Mouse (Mus musculus) spleen, adult 2 months (tissue): ENCODE measurements around the gene Hddc2. TPM values are rescaled to one million over a fixed set of nuclear protein-coding genes. Genes with fewer than 3 reads are reported as not detected.
"Not testable (repeated sequence)": the region's sequence is repeated elsewhere in the genome, so short reads cannot be mapped to it uniquely, and the experiment has no call there.

Source experiments
- DNase-seq, 2 experiments: peaks; one replicate each; pipeline versions ENCODE4 v3.0.0 to v3.0.0-alpha.2; 2012 to 2021; ENCODE audit warnings: low spot score in 2 of 2, low read depth in 1 of 2
- H3K27ac ChIP-seq: fragments of 200-500 bp; 2 replicates; pipeline ENCODE4 v1.5.1; 2012; ENCODE audit warnings: low read length, inconsistent platforms; ENCODE audit not compliant: insufficient read depth
- H3K27me3 ChIP-seq: fragments of 200-500 bp; 2 replicates; pipeline ENCODE4 v1.6.1; 2012; ENCODE audit warnings: mild to moderate bottlenecking, moderate library complexity, low read length, inconsistent platforms; ENCODE audit not compliant: control insufficient read depth, insufficient read depth
- H3K36me3 ChIP-seq: fragments of 200-500 bp; 2 replicates; pipeline ENCODE4 v1.6.1; 2012; ENCODE audit warnings: mild to moderate bottlenecking, low read length, inconsistent platforms; ENCODE audit not compliant: control insufficient read depth, insufficient read depth
- H3K4me1 ChIP-seq: fragments of 200-500 bp; 2 replicates; pipeline ENCODE4 v1.6.1; 2011; ENCODE audit warnings: inconsistent platforms; ENCODE audit not compliant: control insufficient read depth, insufficient read depth, insufficient read length
- H3K4me3 ChIP-seq: fragments of 200-500 bp; 2 replicates; pipeline ENCODE4 v1.5.1; 2011; ENCODE audit warnings: mild to moderate bottlenecking, inconsistent platforms; ENCODE audit not compliant: insufficient read depth, insufficient read length; ENCODE audit errors: extremely low read depth
- CTCF ChIP-seq: fragments of 200-500 bp; IDR thresholded peaks from 2 replicates; pipeline ENCODE4 v1.5.1; 2011; ENCODE audit warnings: mild to moderate bottlenecking, inconsistent platforms; ENCODE audit not compliant: insufficient read depth, insufficient read length, insufficient replicate concordance; ENCODE audit errors: extremely low read depth
- POLR2A ChIP-seq: fragments of 200-500 bp; IDR thresholded peaks from 2 replicates; pipeline ENCODE4 v1.6.1; 2011; ENCODE audit warnings: low read depth, low read length, inconsistent platforms
- WGBS: fragments of 180-500 bp; shearing (Covaris S2); methylation state at CpG from one replicate; pipeline ENCODE4 v1.1.7; 2018; 5-methylcytosine and 5-hydroxymethylcytosine counted together
- polyA plus RNA-seq: library from polyadenylated mRNA; depleted of rRNA; stranded (reverse); fragments of >200 nt; gene quantifications from 2 replicates; pipeline ENCODE4 v1.2.3, GENCODE M21; 2012; rRNA removed

Gene Hddc2
- polyA plus RNA-seq, 1 experiment, result 4.7 TPM

GRCm38 (mm10) chr10:31354141-31354540 is 41.0 kb downstream of the Hddc2 start:
- Histone ChIP-seq H3K4me1 (no peaks in the 10 kb centered on the region), H3K27ac (no peak overlapping the region), H3K4me3 (no peak overlapping the region), H3K27me3 (no peaks in the 10 kb centered on the region), H3K36me3 (no peaks in the 10 kb centered on the region)
- TF ChIP-seq CTCF (no peak), POLR2A (no peak)
- WGBS, result 83% methylated on average over 2 of the region's 2 CpGs
- no peak for DNase-seq

DNA sequence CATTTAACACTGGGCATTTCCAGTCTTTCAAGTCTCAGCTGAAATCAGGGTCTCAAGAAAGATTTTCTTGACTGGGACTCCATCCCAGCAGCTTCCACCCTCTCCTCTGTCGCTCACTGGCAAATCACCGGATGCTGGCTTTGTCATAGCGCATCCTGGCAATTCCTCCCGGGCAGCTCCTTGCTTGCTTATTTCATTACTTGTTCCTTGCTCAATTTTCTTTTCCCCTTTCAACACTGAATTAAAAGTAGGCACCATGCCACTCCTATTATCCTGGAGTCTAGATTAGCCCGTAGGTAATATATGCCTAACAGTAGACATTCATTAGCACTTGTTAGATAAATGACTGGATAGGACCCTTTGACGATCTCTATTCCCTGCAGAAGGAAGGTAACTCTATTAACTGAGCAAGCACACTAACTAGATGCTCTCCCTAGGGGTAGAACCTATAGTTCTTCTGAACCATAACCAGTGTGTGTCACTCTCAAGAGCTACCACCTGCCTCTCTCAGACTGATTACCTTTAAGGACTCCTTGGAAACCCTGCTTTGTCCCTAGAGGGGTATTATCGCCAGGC is 41.8 kb downstream of the Hddc2 start:
- Histone ChIP-seq H3K4me1 (no peaks in the 10 kb centered on the region), H3K27me3 (no peaks in the 10 kb centered on the region), H3K4me3 (no peak overlapping the region), H3K27ac (no peak overlapping the region), H3K36me3 (no peaks in the 10 kb centered on the region)
- no peak for DNase-seq
- WGBS, result 84% methylated on average over 7 of the region's 7 CpGs
- TF ChIP-seq CTCF (no peak), POLR2A (no peak)

DNA sequence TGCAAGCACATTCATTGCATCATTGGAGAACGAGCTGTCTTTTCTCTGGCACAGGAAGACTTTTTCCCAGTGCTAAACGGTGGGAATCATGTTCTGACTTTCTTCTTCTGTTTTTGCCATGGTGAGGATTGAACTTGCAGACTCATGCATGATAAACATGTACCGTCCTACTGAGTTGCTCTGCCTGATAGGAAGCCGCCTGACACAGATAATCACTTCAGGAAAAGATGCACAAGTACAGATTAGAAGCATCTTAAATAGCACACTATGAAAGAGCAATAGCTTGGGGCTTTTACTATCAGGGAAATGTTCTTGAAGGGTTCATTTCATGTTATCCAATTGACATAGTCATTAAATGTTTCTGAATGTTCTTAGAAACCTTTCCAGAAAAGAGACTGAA is 46.6 kb downstream of the Hddc2 start:
- H3K4me1 ChIP-seq, result no peaks in the 10 kb centered on the region
- H3K27me3 ChIP-seq, result no peaks in the 10 kb centered on the region
- H3K27ac ChIP-seq, result no peak overlapping the region
- H3K4me3 ChIP-seq, result no peak overlapping the region
- 79% methylated on average over 4 of the region's 4 CpGs for WGBS
- no peaks in the 10 kb centered on the region for H3K36me3 ChIP-seq
- TF ChIP-seq CTCF, result no peak
- no peak for TF ChIP-seq POLR2A
- DNase-seq, result no peak

DNA sequence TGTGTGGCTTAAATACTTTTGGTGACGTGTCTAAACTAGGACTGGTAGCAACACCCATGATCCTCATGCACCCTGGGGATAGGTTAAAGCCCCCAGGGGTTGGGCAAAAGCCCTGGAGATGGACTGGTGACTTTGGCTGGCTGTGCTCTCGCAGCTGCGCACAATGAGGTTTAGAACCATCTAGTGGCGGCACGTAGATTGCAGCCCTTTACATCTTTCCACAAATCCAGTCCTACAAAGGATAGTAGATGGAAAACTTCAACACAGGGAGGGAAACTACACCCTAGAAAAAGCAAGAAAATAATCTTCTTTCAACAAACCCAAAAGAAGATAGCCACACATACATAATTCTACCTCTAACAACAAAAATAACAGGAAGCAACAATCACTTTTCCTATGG is 57.0 kb downstream of the Hddc2 start:
- H3K36me3 ChIP-seq, H3K4me3 ChIP-seq, H3K27ac ChIP-seq, H3K4me1 ChIP-seq, DNase-seq, H3K27me3 ChIP-seq: not testable (repeated sequence)
- WGBS, result 30% methylated on average over 4 of the region's 5 CpGs

Other genes starting within 250 kb of the Hddc2 start
- gene Tpd52l1, start 132.6 kb downstream of the Hddc2 start, polyA plus RNA-seq, result 0.25 and 0.28 TPM in 2 replicates